In the genomic region with DNA sequence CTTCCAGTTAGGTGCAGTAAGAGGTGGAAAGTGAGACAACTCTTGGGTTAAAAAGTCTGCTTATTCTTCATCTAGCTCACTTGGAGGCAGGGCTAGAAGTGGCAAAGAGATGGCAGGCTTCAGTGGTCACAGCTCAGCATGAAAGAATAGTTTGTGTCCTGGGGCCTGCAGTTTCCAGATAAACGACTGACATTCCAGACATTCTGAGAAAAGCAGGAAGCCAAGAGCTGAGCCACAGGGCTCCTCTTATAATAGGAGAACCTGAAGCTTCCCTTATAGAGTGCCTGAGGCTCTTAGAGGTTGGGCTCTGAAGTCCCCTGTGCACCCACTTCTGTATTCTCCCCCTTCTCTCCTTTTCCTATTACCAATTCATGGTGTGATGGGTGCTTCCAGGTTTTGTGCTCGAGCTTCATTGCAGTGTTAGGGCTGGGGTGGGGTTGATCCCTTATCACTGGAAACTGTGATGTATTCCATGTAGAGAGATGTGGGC, we compare ENCODE assay signal across 22 mouse cellular contexts. TPM values are rescaled to one million over a fixed set of nuclear protein-coding genes. Genes with fewer than 3 reads are reported as not detected.
DNase-seq lines count a peak whose midpoint lies in the region; ATAC-seq and TF ChIP-seq lines count a peak whose summit lies in the region.
"Had no signal": no experiment of that assay in that cellular context is flagged by ENCODE, and none has a peak within 500 bp of the region (broad histone marks: within the 10 kb centered on the region; RNA-seq: fewer than 3 reads in every experiment).

No protein-coding gene starts in this region.

- no peak for ATAC-seq in heart, embryonic 15.5 days (replicated peaks; ENCODE audit: insufficient number of reproducible peaks, insufficient read depth, low FRiP score, low read depth)
- no peak for ATAC-seq in CD4-positive, CD25-positive, alpha-beta regulatory T cell, adult 4 months
- ATAC-seq in forebrain, embryonic 15.5 days (replicated peaks): no peak
- ATAC-seq: activated CD4-positive, CD25-positive, alpha-beta regulatory T cell, adult 4 months; liver, embryonic 12.5 days; lung, postnatal 0 days had no signal

- no peak overlapping the region for H3K4me3 ChIP-seq in layer of hippocampus, adult 2 months
- no peak overlapping the region for H3K4me3 ChIP-seq in heart, embryonic 15.5 days
- H3K4me3 ChIP-seq in forebrain, embryonic 15.5 days: no peak overlapping the region
- H3K4me3 ChIP-seq: liver, embryonic 12.5 days; midbrain, embryonic 12.5 days had no signal

- no peak for TF ChIP-seq CTCF in layer of hippocampus, adult 2 months (conservative IDR thresholded peaks at IDR 0.05)

- H3K27me3 ChIP-seq in heart, embryonic 15.5 days: no peaks in the 10 kb centered on the region
- H3K27me3 ChIP-seq in forebrain, embryonic 15.5 days: no peaks in the 10 kb centered on the region
- H3K27me3 ChIP-seq: liver, embryonic 12.5 days; midbrain, embryonic 12.5 days had no signal

- no peaks in the 10 kb centered on the region for H3K9me3 ChIP-seq in heart, embryonic 15.5 days (replicated peaks)
- no peaks in the 10 kb centered on the region for H3K9me3 ChIP-seq in forebrain, embryonic 15.5 days
- H3K9me3 ChIP-seq: liver, embryonic 12.5 days; midbrain, embryonic 12.5 days had no signal

- H3K4me1 ChIP-seq in heart, embryonic 15.5 days (replicated peaks): peaks cover 41% of the 10 kb centered on the region
- peaks cover 13% of the 10 kb centered on the region for H3K4me1 ChIP-seq in forebrain, embryonic 15.5 days

- H3K27ac ChIP-seq in layer of hippocampus, adult 2 months: peak overlapping the region; percentile 87
- H3K27ac ChIP-seq in heart, embryonic 15.5 days: peak overlapping the region; percentile 39
- H3K27ac ChIP-seq in forebrain, embryonic 15.5 days (replicated peaks): no peak overlapping the region
- H3K27ac ChIP-seq: hindbrain, embryonic 14.5 days; liver, embryonic 12.5 days; midbrain, embryonic 12.5 days had no signal

- peak; percentile 11 for DNase-seq in embryo, embryonic 10 days (ENCODE audit: low spot score)
- DNase-seq in embryo, embryonic 10.5 days (ENCODE audit: low spot score): no peak
- no peak for DNase-seq in layer of hippocampus, adult 2 months (ENCODE audit: low spot score in 2 of 2)
- DNase-seq in layer of hippocampus, adult 9-10 months (ENCODE audit: low spot score): no peak
- peak; percentile 56 for DNase-seq in ZHBTc4 (ENCODE audit: low read depth, low spot score)
- DNase-seq: cerebellum, adult 11 months; embryo, embryonic 11 days; thymus, postnatal 25 days had no signal

- WGBS in heart, embryonic 15.5 days: 5% methylated on average over 2 of the region's 2 CpGs
- 15% methylated on average over 2 of the region's 2 CpGs for WGBS in forebrain, embryonic 15.5 days

- H3K36me3 ChIP-seq in heart, embryonic 15.5 days: no peaks in the 10 kb centered on the region
- no peaks in the 10 kb centered on the region for H3K36me3 ChIP-seq in forebrain, embryonic 15.5 days
- H3K36me3 ChIP-seq: liver, embryonic 12.5 days; midbrain, embryonic 12.5 days had no signal

- no peak overlapping the region for H3K9ac ChIP-seq in heart, embryonic 15.5 days
- no peak overlapping the region for H3K9ac ChIP-seq in forebrain, embryonic 15.5 days (replicated peaks)
- H3K9ac ChIP-seq: hindbrain, embryonic 14.5 days; liver, embryonic 12.5 days; midbrain, embryonic 12.5 days had no signal

- no peak overlapping the region for H3K4me2 ChIP-seq in heart, embryonic 15.5 days
- no peak overlapping the region for H3K4me2 ChIP-seq in forebrain, embryonic 15.5 days (replicated peaks)
- H3K4me2 ChIP-seq: hindbrain, embryonic 14.5 days; liver, embryonic 12.5 days; midbrain, embryonic 12.5 days had no signal

RNA-seq across cellular contexts. Expression of gene Cst3, which starts 3.2 kb away (rescaled TPM):
- 1,000 to 10,000 TPM; 2,176 to 2,304 TPM for total RNA-seq in layer of hippocampus, adult 2 months (2021)
- 654 and 710 TPM in 2 replicates for polyA plus RNA-seq in heart, embryonic 15.5 days (2015; fragmentation: Nextera tagmentation; extraction: Ambion mirVana)
- polyA plus RNA-seq in CD4-positive, CD25-positive, alpha-beta regulatory T cell, adult 4 months (2017; shearing (Covaris generic)): 100 to 1,000 TPM; 159 to 175 TPM
- 461 and 495 TPM in 2 replicates for polyA plus RNA-seq in forebrain, embryonic 15.5 days (2015; fragmentation: Nextera tagmentation; extraction: Ambion mirVana)

RNA-seq across cellular contexts. Expression of gene 9230104L09Rik, which starts 13.8 kb away (rescaled TPM):
- total RNA-seq in layer of hippocampus, adult 2 months (2021): not detected
- 0.49 and 0.53 TPM in 2 replicates for polyA plus RNA-seq in heart, embryonic 15.5 days (2015; fragmentation: Nextera tagmentation; extraction: Ambion mirVana)
- polyA plus RNA-seq in CD4-positive, CD25-positive, alpha-beta regulatory T cell, adult 4 months (2017; shearing (Covaris generic)): not detected
- polyA plus RNA-seq in forebrain, embryonic 15.5 days (2015; fragmentation: Nextera tagmentation; extraction: Ambion mirVana): not detected in 2 replicates
- total RNA-seq: ES-E14; layer of hippocampus, adult 8-10 months; left cerebral cortex, postnatal 10 days had no signal
- polyA plus RNA-seq: activated CD4-positive, CD25-positive, alpha-beta regulatory T cell, adult 4 months; hindbrain, embryonic 14.5 days; liver, embryonic 12.5 days; midbrain, embryonic 12.5 days; stomach, embryonic 14.5 days had no signal

RNA-seq across cellular contexts. Expression of gene Cst9, which starts 43.7 kb away (rescaled TPM):
- total RNA-seq in layer of hippocampus, adult 2 months (2021): not detected
- 2.9 and 5.3 TPM in 2 replicates for polyA plus RNA-seq in heart, embryonic 15.5 days (2015; fragmentation: Nextera tagmentation; extraction: Ambion mirVana)
- polyA plus RNA-seq in CD4-positive, CD25-positive, alpha-beta regulatory T cell, adult 4 months (2017; shearing (Covaris generic)): not detected
- not detected in 2 replicates for polyA plus RNA-seq in forebrain, embryonic 15.5 days (2015; fragmentation: Nextera tagmentation; extraction: Ambion mirVana)
- total RNA-seq: adrenal gland, postnatal 4 days; ES-E14; gastrocnemius, postnatal 25 days; layer of hippocampus, adult 8-10 months; left cerebral cortex, postnatal 10 days had no signal
- polyA plus RNA-seq: activated CD4-positive, CD25-positive, alpha-beta regulatory T cell, adult 4 months; hindbrain, embryonic 14.5 days; midbrain, embryonic 12.5 days; stomach, embryonic 14.5 days had no signal

RNA-seq across cellular contexts. Expression of gene Cst13, which starts 58.8 kb away (rescaled TPM):
- not detected for total RNA-seq in layer of hippocampus, adult 2 months (2021)
- polyA plus RNA-seq in heart, embryonic 15.5 days (2015; fragmentation: Nextera tagmentation; extraction: Ambion mirVana): not detected in 2 replicates
- polyA plus RNA-seq in CD4-positive, CD25-positive, alpha-beta regulatory T cell, adult 4 months (2017; shearing (Covaris generic)): not detected
- polyA plus RNA-seq in forebrain, embryonic 15.5 days (2015; fragmentation: Nextera tagmentation; extraction: Ambion mirVana): not detected in 2 replicates
- total RNA-seq: ES-E14; gastrocnemius, postnatal 25 days; layer of hippocampus, adult 8-10 months; left cerebral cortex, postnatal 10 days had no signal
- polyA plus RNA-seq: activated CD4-positive, CD25-positive, alpha-beta regulatory T cell, adult 4 months; hindbrain, embryonic 14.5 days; liver, embryonic 12.5 days; lung, postnatal 0 days; midbrain, embryonic 12.5 days; stomach, embryonic 14.5 days had no signal

Comparison
In these comparisons a context has a peak if more than half of its experiments do, and no peak if none do; other contexts are left out.
1. DNase-seq: peak in embryo, embryonic 10 days (single experiment) and ZHBTc4 (single experiment); none in embryo, embryonic 10.5 days (single experiment), layer of hippocampus, adult 2 months (0 of 2) and layer of hippocampus, adult 9-10 months (single experiment).